ENCODE assay signal across 16 mouse cellular contexts in genomic region chr5:149456544-149456943, GRCm38 (mm10). TPM values are rescaled to one million over a fixed set of nuclear protein-coding genes. Genes with fewer than 3 reads are reported as not detected.
DNase-seq lines count a peak whose midpoint lies in the region; ATAC-seq and TF ChIP-seq lines count a peak whose summit lies in the region.
"Had no signal": no experiment of that assay in that cellular context is flagged by ENCODE, and none has a peak within 500 bp of the region (broad histone marks: within the 10 kb centered on the region; RNA-seq: fewer than 3 reads in every experiment).

No protein-coding gene starts in this region.

- H3K9ac ChIP-seq in liver, embryonic 14.5 days (replicated peaks), result no peak overlapping the region
- H3K9ac ChIP-seq in liver, embryonic 12.5 days, result no peak overlapping the region
- H3K9ac ChIP-seq: embryonic facial prominence, embryonic 12.5 days; limb, embryonic 15.5 days; neural tube, embryonic 13.5 days had no signal

- WGBS in liver, embryonic 14.5 days (ENCODE audit: insufficient replicate concordance), result 70% methylated on average over 7 of the region's 7 CpGs
- WGBS in liver, embryonic 12.5 days (ENCODE audit: insufficient replicate concordance), result 81% methylated on average over 7 of the region's 7 CpGs

- H3K9me3 ChIP-seq in liver, embryonic 14.5 days (ENCODE audit: control insufficient read depth, low read length), result no peaks in the 10 kb centered on the region
- no peaks in the 10 kb centered on the region for H3K9me3 ChIP-seq in liver, embryonic 12.5 days (replicated peaks)
- no peaks in the 10 kb centered on the region for H3K9me3 ChIP-seq in E14TG2a.4 (ENCODE audit: low read length)
- H3K9me3 ChIP-seq: embryonic facial prominence, embryonic 12.5 days; heart, embryonic 10.5 days; limb, embryonic 15.5 days; neural tube, embryonic 13.5 days had no signal

- H3K36me3 ChIP-seq in liver, embryonic 14.5 days (replicated peaks; ENCODE audit: control insufficient read depth, insufficient read depth, low read depth), result no peaks in the 10 kb centered on the region
- no peaks in the 10 kb centered on the region for H3K36me3 ChIP-seq in liver, embryonic 12.5 days
- H3K36me3 ChIP-seq in E14TG2a.4 (ENCODE audit: insufficient read depth, low read length), result no peaks in the 10 kb centered on the region
- H3K36me3 ChIP-seq: embryonic facial prominence, embryonic 12.5 days; heart, embryonic 10.5 days; limb, embryonic 15.5 days; neural tube, embryonic 13.5 days had no signal

- H3K4me3 ChIP-seq in liver, embryonic 14.5 days (ENCODE audit: insufficient read depth in 1 of 2, low read depth in 2 of 2, low read length in 2 of 2), result no peak overlapping the region
- H3K4me3 ChIP-seq in liver, embryonic 12.5 days, result no peak overlapping the region
- no peak overlapping the region for H3K4me3 ChIP-seq in E14TG2a.4 (replicated peaks; ENCODE audit: low read length)
- H3K4me3 ChIP-seq: embryonic facial prominence, embryonic 12.5 days; heart, embryonic 10.5 days; limb, embryonic 15.5 days; neural tube, embryonic 13.5 days had no signal

- peak; percentile 58 for TF ChIP-seq CTCF in liver, embryonic 14.5 days (IDR thresholded peaks at IDR 0.05; ENCODE audit: low read depth)
- peak; percentile 83 for TF ChIP-seq CTCF in E14TG2a.4 (conservative IDR thresholded peaks at IDR 0.05; ENCODE audit: low read length)

- H3K27me3 ChIP-seq in liver, embryonic 14.5 days (ENCODE audit: control insufficient read depth, insufficient read depth, low read length), result no peaks in the 10 kb centered on the region
- no peaks in the 10 kb centered on the region for H3K27me3 ChIP-seq in liver, embryonic 12.5 days (replicated peaks)
- H3K27me3 ChIP-seq in E14TG2a.4 (ENCODE audit: insufficient read depth, low read length), result peaks cover 3% of the 10 kb centered on the region; the same call in 1 of the 2 replicates
- H3K27me3 ChIP-seq: embryonic facial prominence, embryonic 12.5 days; limb, embryonic 15.5 days; neural tube, embryonic 13.5 days had no signal

- DNase-seq in liver, embryonic 14.5 days (ENCODE audit: low read depth in 3 of 3, low spot score in 3 of 3), result no peak
- DNase-seq in NIH3T3 (ENCODE audit: low read depth), result peak; percentile 22
- DNase-seq in lung, postnatal 25 days (ENCODE audit: low spot score), result peak; percentile 45
- no peak for DNase-seq in spleen, postnatal 4 days (ENCODE audit: low spot score in 2 of 2)
- no peak for DNase-seq in urinary bladder, postnatal 4 days (ENCODE audit: low spot score in 2 of 2)
- DNase-seq: cerebellum, adult 11-12 months; gastrocnemius, postnatal 10 days; kidney, postnatal 10 days; layer of hippocampus, adult 9-11 months had no signal

- no peak for TF ChIP-seq EP300 in liver, embryonic 14.5 days (IDR thresholded peaks at IDR 0.05; ENCODE audit: low read depth)

- no peak for ATAC-seq in liver, embryonic 14.5 days (ENCODE audit: insufficient read depth)
- ATAC-seq in liver, embryonic 12.5 days, result no peak
- ATAC-seq: inflammation-experienced regulatory T-cells, adult 6 months had no signal

- no peaks in the 10 kb centered on the region for H3K4me1 ChIP-seq in liver, embryonic 14.5 days (replicated peaks; ENCODE audit: control insufficient read depth in 2 of 2, insufficient read depth in 2 of 2, low read length in 1 of 2)
- H3K4me1 ChIP-seq in liver, embryonic 12.5 days, result peaks cover 6% of the 10 kb centered on the region; the same call in 1 of the 2 replicates
- peaks cover 6% of the 10 kb centered on the region; the same call in 1 of the 2 replicates for H3K4me1 ChIP-seq in E14TG2a.4 (replicated peaks; ENCODE audit: low read depth, low read length)
- H3K4me1 ChIP-seq: embryonic facial prominence, embryonic 12.5 days; limb, embryonic 15.5 days had no signal

- H3K4me2 ChIP-seq in liver, embryonic 14.5 days (ENCODE audit: low read depth), result no peak overlapping the region
- no peak overlapping the region for H3K4me2 ChIP-seq in liver, embryonic 12.5 days
- H3K4me2 ChIP-seq: embryonic facial prominence, embryonic 12.5 days; limb, embryonic 15.5 days; neural tube, embryonic 13.5 days had no signal

- no peak overlapping the region for H3K27ac ChIP-seq in liver, embryonic 14.5 days
- H3K27ac ChIP-seq in liver, embryonic 12.5 days, result no peak overlapping the region
- H3K27ac ChIP-seq: embryonic facial prominence, embryonic 12.5 days; heart, embryonic 10.5 days; limb, embryonic 15.5 days; neural tube, embryonic 13.5 days had no signal

RNA-seq across cellular contexts. Expression of gene Tex26, which starts 17.1 kb away (rescaled TPM):
- 0.30 and 0.48 TPM in 2 replicates for polyA plus RNA-seq in liver, embryonic 14.5 days (2012; rRNA removed)
- polyA plus RNA-seq in liver, embryonic 14.5 days (2014; fragmentation: Nextera tagmentation; extraction: Ambion mirVana), result 0.23 TPM in 1 of 2 replicates, not detected in the other
- 0.13 and 0.18 TPM in 2 replicates for polyA plus RNA-seq in liver, embryonic 12.5 days (2016; fragmentation: Nextera tagmentation; extraction: Ambion mirVana)
- polyA plus RNA-seq: inflammation-experienced regulatory T-cells, adult 6 months had no signal

RNA-seq across cellular contexts. Expression of gene Medag, which starts 45.0 kb away (rescaled TPM):
- polyA plus RNA-seq in liver, embryonic 14.5 days (2012; rRNA removed), result 0.13 and 0.18 TPM in 2 replicates
- polyA plus RNA-seq in liver, embryonic 14.5 days (2014; fragmentation: Nextera tagmentation; extraction: Ambion mirVana), result 0.04 and 0.27 TPM in 2 replicates
- 0.35 and 0.57 TPM in 2 replicates for polyA plus RNA-seq in liver, embryonic 12.5 days (2016; fragmentation: Nextera tagmentation; extraction: Ambion mirVana)

Comparison
In these comparisons a context has a peak if more than half of its experiments do, and no peak if none do; other contexts are left out.
1. DNase-seq: peak in NIH3T3 (single experiment) and lung, postnatal 25 days (single experiment); none in liver, embryonic 14.5 days (0 of 3), spleen, postnatal 4 days (0 of 2) and urinary bladder, postnatal 4 days (0 of 2).